Mouse (Mus musculus): ENCODE measurements around the gene Eme1. TPM values are rescaled to one million over a fixed set of nuclear protein-coding genes. Genes with fewer than 3 reads are reported as not detected.
"Not testable (repeated sequence)": the region's sequence is repeated elsewhere in the genome, so short reads cannot be mapped to it uniquely, and the experiment has no call there.

The Eme1 gene
- total and polyA plus RNA-seq, 2 experiments from 2014 or later = 2.4 to 7.6 TPM

DNA sequence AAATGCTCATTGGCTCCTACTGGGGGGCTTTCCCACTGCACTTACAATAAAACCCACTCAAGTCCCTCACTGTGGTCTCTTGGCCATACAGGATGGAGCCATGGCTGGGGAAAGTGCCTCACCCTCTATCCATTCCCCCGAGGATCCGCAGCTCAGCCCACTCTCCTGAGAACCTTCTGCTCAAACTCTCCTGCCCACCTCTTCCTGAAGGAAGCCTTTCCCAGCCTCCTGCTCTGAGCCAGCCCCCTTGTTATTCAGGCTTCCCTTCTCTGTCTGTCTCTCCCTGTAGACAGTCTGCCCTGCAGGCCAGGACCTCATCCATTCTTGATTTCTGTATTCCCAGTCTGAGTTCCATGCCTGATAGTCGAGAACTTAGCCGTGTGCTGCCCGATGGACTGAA lies 21.2 kb upstream of the Eme1 start:
- ATAC-seq (ENCODE audit: insufficient read depth, low read depth) (no peak), DNase-seq (ENCODE audit: low spot score) (no peak)
- Histone ChIP-seq H3K9ac (replicated peaks; ENCODE audit: low read depth, low read length) (no peak overlapping the region; the same call in 1 of the 2 replicates), H3K27ac (ENCODE audit: low read depth) (no peak overlapping the region), H3K27me3 (ENCODE audit: control insufficient read depth, insufficient read depth, low read length) (no peaks in the 10 kb centered on the region), H3K4me2 (ENCODE audit: low read depth, low read length) (no peak overlapping the region), H3K4me1 (ENCODE audit: control insufficient read depth, insufficient read depth) (peaks cover 25% of the 10 kb centered on the region), H3K9me3 (replicated peaks; ENCODE audit: control insufficient read depth, low read length) (no peaks in the 10 kb centered on the region), H3K36me3 (replicated peaks; ENCODE audit: control insufficient read depth, insufficient read depth, low read length) (peaks cover 6% of the 10 kb centered on the region), H3K4me3 (ENCODE audit: low read depth, low read length) (no peak overlapping the region)
- WGBS = 65% methylated on average over 5 of the region's 5 CpGs
- TF ChIP-seq EP300 (IDR thresholded peaks at IDR 0.05; ENCODE audit: low read depth) = no peak
- TF ChIP-seq CTCF (IDR thresholded peaks at IDR 0.05; ENCODE audit: low read depth) = no peak

DNA sequence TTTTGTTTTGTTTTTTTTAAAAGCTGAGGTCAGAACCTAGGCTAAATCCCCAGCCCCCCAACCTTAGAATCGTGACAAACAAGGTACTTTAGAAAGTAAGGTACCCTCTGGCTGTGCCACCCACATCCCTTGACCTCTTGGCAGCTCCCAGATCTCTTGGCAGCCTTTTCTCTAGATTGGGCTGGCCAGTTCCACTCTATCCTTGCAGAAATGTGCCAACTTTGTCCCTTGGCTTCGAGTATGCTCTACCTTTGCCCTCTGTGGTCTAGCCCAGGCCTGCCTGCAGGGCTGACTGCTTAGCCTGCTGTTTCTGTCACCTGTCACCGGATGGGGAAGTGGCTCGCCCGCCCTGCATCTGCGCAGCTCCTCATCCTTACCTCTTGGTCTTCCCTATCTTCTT lies 11.5 kb upstream of the Eme1 start:
- no peak for ATAC-seq (ENCODE audit: insufficient read depth, low read depth)
- WGBS = 85% methylated on average over 6 of the region's 6 CpGs
- Histone ChIP-seq H3K4me2 (ENCODE audit: low read depth, low read length) (no peak overlapping the region), H3K4me3 (ENCODE audit: low read depth, low read length) (no peak overlapping the region), H3K27ac (ENCODE audit: low read depth) (no peak overlapping the region), H3K9ac (replicated peaks; ENCODE audit: low read depth, low read length) (no peak overlapping the region), H3K4me1 (ENCODE audit: control insufficient read depth, insufficient read depth) (no peaks in the 10 kb centered on the region), H3K36me3 (replicated peaks; ENCODE audit: control insufficient read depth, insufficient read depth, low read length) (peaks cover 88% of the 10 kb centered on the region), H3K27me3 (ENCODE audit: control insufficient read depth, insufficient read depth, low read length) (no peaks in the 10 kb centered on the region), H3K9me3 (replicated peaks; ENCODE audit: control insufficient read depth, low read length) (no peaks in the 10 kb centered on the region)
- DNase-seq (ENCODE audit: low spot score) = no peak
- TF ChIP-seq EP300 (IDR thresholded peaks at IDR 0.05; ENCODE audit: low read depth) = no peak
- no peak for TF ChIP-seq CTCF (IDR thresholded peaks at IDR 0.05; ENCODE audit: low read depth)

DNA sequence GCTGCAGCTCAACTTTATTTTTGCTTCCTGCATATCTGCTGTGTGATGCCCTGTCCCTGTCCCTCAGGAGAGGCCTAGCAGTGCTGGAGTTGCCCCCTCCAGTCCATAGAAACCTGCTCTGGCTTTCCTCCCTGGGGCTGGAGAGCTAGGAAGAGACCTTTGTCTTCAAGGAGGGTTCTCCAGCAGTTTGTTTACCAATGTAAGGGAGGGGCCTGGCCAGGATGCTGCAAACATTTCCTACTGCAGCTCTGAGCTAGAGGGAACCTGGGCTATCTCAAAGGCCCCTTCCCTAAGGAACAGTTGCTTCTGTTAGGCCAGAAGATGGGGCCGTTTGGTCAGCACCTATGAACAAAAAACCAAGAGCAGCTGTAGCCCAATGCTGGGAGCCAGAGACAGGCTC lies 7.6 kb upstream of the Eme1 start:
- WGBS = 68% methylated on average over 1 of the region's 1 CpGs
- H3K27me3 ChIP-seq (ENCODE audit: control insufficient read depth, insufficient read depth, low read length) = no peaks in the 10 kb centered on the region
- ATAC-seq (ENCODE audit: insufficient read depth, low read depth) (no peak), DNase-seq (ENCODE audit: low spot score) (no peak)
- no peak overlapping the region for H3K4me3 ChIP-seq (ENCODE audit: low read depth, low read length)
- H3K9me3 ChIP-seq (replicated peaks; ENCODE audit: control insufficient read depth, low read length) = no peaks in the 10 kb centered on the region
- no peak overlapping the region for H3K4me2 ChIP-seq (ENCODE audit: low read depth, low read length)
- peaks cover 76% of the 10 kb centered on the region for H3K36me3 ChIP-seq (replicated peaks; ENCODE audit: control insufficient read depth, insufficient read depth, low read length)
- no peak overlapping the region for H3K27ac ChIP-seq (ENCODE audit: low read depth)
- no peak overlapping the region for H3K9ac ChIP-seq (replicated peaks; ENCODE audit: low read depth, low read length)
- no peaks in the 10 kb centered on the region for H3K4me1 ChIP-seq (ENCODE audit: control insufficient read depth, insufficient read depth)
- no peak for TF ChIP-seq EP300 (IDR thresholded peaks at IDR 0.05; ENCODE audit: low read depth)
- no peak for TF ChIP-seq CTCF (IDR thresholded peaks at IDR 0.05; ENCODE audit: low read depth)

DNA sequence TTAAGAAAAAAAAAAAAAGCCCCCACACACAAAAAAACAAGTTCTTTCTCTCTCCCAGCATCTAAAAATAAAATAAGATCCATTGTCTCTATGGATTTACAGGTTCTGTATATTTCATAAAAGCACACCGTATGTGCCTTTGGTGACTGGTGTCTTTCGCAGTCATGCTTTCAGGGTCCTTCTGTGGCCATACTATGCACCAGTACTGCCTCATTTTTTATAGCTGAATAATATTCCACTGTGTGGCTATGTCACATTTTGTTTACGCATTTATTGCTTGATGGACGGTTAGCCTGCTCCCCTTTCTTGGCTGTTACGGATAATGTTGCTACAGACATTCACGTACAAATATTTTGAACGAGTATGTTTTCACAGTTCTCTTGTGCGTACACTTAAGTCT lies 791 bp downstream of the Eme1 start:
- Histone ChIP-seq H3K27ac (ENCODE audit: low read depth) (no peak overlapping the region), H3K9ac (replicated peaks; ENCODE audit: low read depth, low read length) (no peak overlapping the region), H3K9me3 (replicated peaks; ENCODE audit: control insufficient read depth, low read length) (no peaks in the 10 kb centered on the region), H3K4me3 (ENCODE audit: low read depth, low read length) (peak overlapping the region; percentile 77), H3K4me2 (ENCODE audit: low read depth, low read length) (peak overlapping the region; percentile 89), H3K27me3 (ENCODE audit: control insufficient read depth, insufficient read depth, low read length) (no peaks in the 10 kb centered on the region), H3K4me1 (ENCODE audit: control insufficient read depth, insufficient read depth) (peaks cover 14% of the 10 kb centered on the region), H3K36me3 (replicated peaks; ENCODE audit: control insufficient read depth, insufficient read depth, low read length) (peaks cover 17% of the 10 kb centered on the region)
- DNase-seq (ENCODE audit: low spot score) (no peak), ATAC-seq (ENCODE audit: insufficient read depth, low read depth) (no peak)
- WGBS = 41% methylated on average over 8 of the region's 8 CpGs
- no peak for TF ChIP-seq EP300 (IDR thresholded peaks at IDR 0.05; ENCODE audit: low read depth)
- no peak for TF ChIP-seq CTCF (IDR thresholded peaks at IDR 0.05; ENCODE audit: low read depth)

DNA sequence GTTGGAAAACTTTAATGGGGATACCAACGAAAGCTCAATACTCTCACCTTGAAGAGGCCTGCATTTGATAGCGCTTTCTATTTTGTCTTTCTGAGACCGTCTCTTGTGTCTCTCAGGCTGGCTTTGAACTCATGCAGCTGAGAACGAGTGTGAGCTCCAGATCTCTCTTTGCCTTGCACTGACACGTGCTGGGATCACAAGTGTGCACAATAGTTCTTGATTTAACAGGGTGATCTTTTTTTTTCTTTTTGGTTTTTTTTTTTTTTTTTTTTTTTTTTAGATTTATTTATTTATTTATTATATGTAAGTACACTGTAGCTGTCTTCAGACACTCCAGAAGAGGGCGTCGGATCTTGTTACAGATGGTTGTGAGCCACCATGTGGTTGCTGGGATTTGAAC lies 2.5 kb downstream of the Eme1 start:
- H3K4me3 ChIP-seq (ENCODE audit: low read depth, low read length); ATAC-seq (ENCODE audit: insufficient read depth, low read depth); H3K27me3 ChIP-seq (ENCODE audit: control insufficient read depth, insufficient read depth, low read length); H3K9me3 ChIP-seq (replicated peaks; ENCODE audit: control insufficient read depth, low read length); H3K9ac ChIP-seq (replicated peaks; ENCODE audit: low read depth, low read length); H3K27ac ChIP-seq (ENCODE audit: low read depth); DNase-seq (ENCODE audit: low spot score); H3K4me2 ChIP-seq (ENCODE audit: low read depth, low read length): not testable (repeated sequence)
- Histone ChIP-seq H3K36me3 (replicated peaks; ENCODE audit: control insufficient read depth, insufficient read depth, low read length) (peaks cover 22% of the 10 kb centered on the region), H3K4me1 (ENCODE audit: control insufficient read depth, insufficient read depth) (peaks cover 14% of the 10 kb centered on the region)
- 91% methylated on average over 5 of the region's 7 CpGs for WGBS

DNA sequence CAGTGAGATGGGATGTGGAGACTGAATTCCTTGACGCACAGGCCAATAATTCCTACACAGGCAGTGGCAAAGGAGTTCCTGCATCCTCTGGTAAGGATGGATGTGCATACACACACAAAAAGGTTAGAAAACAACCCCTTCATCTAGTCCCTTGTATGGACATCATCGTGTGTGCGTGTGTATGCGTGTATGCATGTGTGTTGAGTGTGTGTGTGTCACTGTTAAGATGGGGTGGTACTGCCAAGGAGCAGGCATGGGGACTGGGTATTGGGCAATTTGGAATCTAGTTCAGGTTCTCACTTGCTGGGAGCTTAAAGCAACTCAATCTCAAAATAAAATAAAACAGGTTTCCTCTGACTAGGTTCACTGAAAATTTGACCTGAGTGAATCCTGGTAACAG lies 7.3 kb downstream of the Eme1 start:
- H3K9me3 ChIP-seq (replicated peaks; ENCODE audit: control insufficient read depth, low read length) = no peaks in the 10 kb centered on the region
- whole genome bisulfite sequencing = 91% methylated on average over 4 of the region's 4 CpGs
- no peaks in the 10 kb centered on the region for H3K27me3 ChIP-seq (ENCODE audit: control insufficient read depth, insufficient read depth, low read length)
- H3K4me3 ChIP-seq (ENCODE audit: low read depth, low read length) = no peak overlapping the region
- H3K36me3 ChIP-seq (replicated peaks; ENCODE audit: control insufficient read depth, insufficient read depth, low read length) = peaks cover 62% of the 10 kb centered on the region
- DNase-seq (ENCODE audit: low spot score) (no peak), ATAC-seq (ENCODE audit: insufficient read depth, low read depth) (no peak)
- H3K9ac ChIP-seq (replicated peaks; ENCODE audit: low read depth, low read length) = no peak overlapping the region
- TF ChIP-seq EP300 (IDR thresholded peaks at IDR 0.05; ENCODE audit: low read depth) (no peak), CTCF (IDR thresholded peaks at IDR 0.05; ENCODE audit: low read depth) (no peak)
- no peak overlapping the region for H3K27ac ChIP-seq (ENCODE audit: low read depth)
- H3K4me2 ChIP-seq (ENCODE audit: low read depth, low read length) = no peak overlapping the region
- no peaks in the 10 kb centered on the region for H3K4me1 ChIP-seq (ENCODE audit: control insufficient read depth, insufficient read depth)

Measured in heart, postnatal 0 days (tissue).